Mouse (Mus musculus): Measurements from ENCODE around the gene Ing1.

GRCm38 (mm10) chr8:11560220-11560619 lies 4.8 kb downstream of the Ing1 start:
- TF ChIP-seq EP300 (IDR thresholded peaks at IDR 0.05; ENCODE audit: low read depth): no peak
- TF ChIP-seq CTCF (IDR thresholded peaks at IDR 0.05; ENCODE audit: low read depth): no peak
